Mouse (Mus musculus) c-Kit-negative CD71-positive TER-119-positive erythroid progenitor cells, embryonic 14.5 days (primary cell): Measurements from ENCODE around the gene Pigyl.
"Not testable (repeated sequence)": the region's sequence is repeated elsewhere in the genome, so short reads cannot be mapped to it uniquely, and the experiment has no call there.

Experiments used
- DNase-seq: peaks from one replicate; pipeline ENCODE4 v3.0.0-alpha.2; 2013; ENCODE audit warnings: low read depth, low spot score

The Pigyl gene

DNA sequence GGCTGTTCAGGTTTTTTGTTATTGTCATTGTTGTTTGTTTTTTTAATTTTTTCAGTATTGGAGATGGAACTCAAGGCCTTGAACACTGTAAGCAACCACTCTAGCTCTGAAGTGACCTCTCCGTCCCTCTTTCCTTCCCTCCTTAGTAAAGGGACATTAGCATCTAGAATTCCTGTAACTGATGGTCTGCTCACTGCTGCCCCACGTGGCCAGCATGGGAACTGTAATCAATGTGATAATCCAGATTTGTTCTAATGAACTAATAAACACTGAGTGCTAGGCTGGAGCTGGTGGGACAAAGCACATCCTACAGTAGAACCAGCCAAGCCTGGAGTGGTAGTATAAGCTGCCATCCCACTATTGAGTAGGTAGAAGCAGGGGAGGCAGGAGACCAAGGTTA is 18.2 kb upstream of the Pigyl start:
- no peak for DNase-seq

DNA sequence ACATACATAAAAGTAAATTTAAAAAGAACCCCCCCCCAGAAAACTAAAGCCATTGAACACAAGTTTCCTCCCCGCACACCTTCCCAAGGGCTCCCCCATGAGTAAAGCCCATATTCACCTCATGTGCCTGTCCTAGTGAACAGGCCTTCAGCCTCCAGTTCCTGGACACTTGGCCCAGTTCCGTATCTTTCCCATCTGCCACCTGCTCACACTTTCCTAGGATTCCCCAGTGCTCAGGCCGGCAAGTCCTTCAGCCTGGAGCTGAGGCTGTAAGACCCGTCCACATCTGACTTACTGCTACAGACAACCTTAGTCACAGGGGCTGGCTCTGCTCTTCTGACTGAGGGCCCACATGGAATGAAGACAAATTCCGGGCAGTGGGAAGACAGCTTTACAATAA is 16.9 kb upstream of the Pigyl start:
- DNase-seq: no peak

DNA sequence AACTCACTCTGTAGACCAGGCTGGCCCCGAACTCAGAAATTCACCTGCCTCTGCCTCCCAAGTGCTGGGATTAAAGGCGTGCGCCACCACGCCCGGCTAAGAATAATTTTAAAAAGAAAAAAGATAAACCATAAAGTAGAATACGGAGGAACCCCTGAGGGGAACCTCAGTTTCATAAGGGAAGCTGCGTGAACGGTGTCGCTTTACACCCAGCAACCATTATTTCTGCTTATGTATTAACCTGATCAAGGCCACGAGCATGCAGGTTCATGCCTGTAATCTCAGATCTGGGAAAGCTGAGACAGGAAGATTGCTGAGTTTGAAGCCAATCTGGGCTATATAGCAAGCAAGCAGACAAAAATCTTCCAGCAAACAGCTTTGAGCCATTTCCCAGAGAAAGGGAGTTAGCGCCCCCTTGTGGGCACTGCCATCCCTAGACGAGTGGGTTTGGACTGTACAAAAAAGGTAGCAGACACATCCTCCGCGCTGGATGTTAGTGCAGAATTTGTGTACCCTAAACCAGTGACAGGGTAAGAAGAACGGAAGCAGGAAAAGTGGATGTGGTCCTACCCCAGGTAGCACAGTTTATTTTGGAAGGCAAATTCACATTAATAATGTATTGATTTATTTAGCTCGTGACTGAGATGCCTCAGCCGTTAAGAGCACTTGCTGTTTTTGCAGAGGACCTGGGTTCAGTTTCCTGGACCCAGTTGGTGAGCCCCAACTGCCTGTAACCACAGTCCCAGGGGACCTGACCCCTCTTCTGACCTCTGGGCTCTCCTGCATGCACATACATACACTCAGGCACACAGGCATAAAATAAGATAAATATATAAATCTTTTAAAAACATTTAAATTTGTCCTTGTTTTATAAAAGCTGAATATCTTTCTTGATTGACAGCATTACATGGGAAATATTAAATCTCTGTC is 13.3 kb upstream of the Pigyl start:
- peak; percentile 80 for DNase-seq

DNA sequence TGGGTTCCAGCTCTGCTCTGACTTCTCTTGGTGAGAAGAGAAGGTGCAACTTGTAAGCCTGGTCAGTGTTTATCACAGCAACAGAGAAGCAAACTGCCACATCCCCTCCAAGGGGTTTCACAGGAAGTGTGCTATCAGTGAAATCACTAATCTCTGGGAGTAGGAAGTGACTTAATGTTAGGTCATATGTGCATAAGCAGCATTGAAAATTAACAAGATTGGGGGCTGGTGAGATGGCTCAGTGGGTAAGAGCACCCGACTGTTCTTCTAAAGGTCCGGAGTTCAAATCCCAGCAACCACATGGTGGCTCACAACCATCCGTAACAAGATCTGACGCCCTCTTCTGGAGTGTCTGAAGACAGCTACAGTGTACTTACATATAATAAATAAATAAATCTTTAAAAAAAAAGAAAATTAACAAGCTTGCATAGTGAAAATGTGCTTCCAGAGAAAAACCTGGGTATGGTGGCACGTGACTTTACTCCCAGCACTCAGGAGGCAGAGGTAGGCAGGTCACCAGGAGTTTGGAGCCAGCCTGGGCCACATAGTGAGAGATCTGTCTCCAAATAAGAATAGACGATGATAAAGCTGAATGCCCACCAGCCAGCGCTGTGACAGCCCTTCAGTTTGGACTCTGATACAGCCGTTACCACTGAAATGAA is 12.2 kb upstream of the Pigyl start:
- no peak for DNase-seq

DNA sequence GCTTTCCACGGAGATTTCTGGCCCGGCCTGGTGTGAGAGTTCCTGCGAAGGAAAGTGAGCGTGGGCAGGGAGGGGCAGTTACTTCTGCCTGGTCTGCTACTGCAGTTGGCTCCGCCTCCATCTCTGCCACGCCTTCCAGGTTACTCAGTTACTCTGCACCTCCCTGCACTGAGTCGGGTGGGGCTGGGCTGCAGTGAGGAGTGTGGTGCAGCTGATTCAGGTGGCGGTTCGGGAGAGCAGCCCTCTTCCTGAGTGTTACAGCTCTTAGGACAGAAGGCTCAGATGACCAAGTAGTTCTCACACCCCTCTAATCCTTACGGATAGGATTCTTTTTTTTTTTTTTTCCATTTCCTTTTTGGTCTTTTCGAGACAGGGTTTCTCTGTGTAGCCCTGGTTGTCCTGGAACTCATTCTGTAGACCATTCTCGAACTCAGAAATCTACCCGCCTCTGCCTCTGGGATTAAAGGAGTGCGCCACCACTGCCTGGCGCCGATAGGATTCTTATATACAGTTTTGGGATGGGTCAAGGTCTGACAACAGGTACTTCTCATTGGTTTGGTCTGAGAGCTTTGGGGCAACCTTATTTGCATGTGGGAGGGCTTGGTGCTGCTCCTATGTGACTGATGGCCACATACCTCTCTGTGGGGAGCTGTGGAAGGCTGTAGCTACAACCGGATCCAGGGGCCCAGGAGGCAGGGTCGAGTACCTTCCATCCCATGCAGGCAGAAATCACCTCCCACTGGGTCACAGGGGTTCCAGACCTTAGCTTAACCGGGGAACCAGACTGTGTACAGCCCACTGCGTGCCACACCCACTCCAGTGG is 7.0 kb upstream of the Pigyl start:
- no peak for DNase-seq

DNA sequence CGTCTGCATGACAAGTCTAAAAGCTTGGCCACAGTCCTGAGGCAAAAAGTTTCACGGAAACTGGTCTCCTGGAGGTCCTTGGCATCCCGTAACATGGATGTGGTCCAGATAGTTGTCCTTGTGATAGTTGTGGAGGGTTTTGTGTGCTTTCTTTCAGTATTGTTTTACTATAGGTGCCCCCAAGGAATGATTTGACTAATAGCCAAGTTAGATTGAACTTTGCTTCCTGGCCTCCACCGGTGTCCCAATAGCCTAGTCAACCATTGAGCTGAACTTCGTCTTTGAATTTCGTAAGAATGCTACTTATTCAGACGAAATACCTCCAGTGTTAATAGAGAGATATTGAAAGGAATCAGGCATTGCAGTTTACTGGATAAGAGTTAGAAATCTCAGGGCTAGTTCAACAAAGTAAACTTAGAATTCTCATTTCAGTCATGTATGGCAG is 6.4 kb upstream of the Pigyl start:
- DNase-seq: not testable (repeated sequence)

DNA sequence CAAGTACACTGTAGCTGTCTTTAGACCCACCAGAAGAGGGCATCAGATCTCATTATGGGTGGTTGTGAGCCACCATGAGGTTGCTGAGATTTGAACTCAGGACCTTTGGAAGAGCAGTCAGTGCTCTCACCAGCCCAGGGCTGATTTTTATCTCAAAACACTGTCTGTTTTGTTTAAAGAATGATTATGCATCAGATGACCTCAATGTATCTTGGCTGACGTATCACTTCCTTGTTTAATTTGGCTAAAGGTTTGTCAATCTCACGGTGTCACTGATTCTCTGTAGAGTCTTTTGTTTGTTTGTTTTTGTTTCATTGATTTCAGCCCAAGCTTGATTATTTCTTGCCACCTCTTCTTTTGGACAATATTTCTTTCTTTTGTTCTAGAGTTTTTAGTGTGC is 5.7 kb upstream of the Pigyl start:
- DNase-seq: no peak

DNA sequence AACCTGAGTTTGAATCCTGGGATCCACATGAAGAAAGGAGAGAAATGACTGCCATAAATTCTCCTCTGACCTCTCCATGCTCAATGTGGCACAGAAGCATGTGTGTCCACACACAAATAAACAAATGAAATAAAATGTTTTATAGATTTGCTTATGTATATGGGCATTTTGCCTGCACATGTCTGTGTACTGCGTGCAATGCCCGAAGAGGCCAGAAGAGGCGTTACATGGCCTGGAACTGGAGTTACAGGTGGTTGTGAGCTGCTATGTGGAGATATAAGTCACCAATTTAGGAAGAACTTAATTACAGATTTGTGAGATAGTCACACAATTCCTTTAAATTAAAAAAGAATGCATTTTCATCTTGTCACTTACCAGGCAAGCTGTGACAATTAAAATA is 2.8 kb upstream of the Pigyl start:
- no peak for DNase-seq

DNA sequence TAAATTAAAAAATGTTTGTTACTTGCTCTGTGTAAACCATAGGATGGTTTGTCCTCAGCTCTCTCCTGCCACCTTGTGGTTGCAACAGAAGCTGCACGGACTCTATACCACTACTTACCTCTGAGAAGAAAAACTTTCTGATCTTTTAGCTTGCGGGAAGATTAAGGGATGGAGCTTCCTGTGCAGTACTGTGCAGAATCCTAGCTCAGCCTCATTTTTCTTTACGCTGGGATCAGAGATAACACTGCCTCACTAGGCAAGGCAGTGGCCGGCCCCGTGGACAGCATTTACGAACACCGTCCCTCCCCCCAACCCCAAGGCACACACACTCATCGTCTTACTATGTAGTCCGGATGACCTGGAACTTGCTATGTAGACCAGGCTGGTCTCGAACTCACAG is 1.0 kb upstream of the Pigyl start:
- no peak for DNase-seq

DNA sequence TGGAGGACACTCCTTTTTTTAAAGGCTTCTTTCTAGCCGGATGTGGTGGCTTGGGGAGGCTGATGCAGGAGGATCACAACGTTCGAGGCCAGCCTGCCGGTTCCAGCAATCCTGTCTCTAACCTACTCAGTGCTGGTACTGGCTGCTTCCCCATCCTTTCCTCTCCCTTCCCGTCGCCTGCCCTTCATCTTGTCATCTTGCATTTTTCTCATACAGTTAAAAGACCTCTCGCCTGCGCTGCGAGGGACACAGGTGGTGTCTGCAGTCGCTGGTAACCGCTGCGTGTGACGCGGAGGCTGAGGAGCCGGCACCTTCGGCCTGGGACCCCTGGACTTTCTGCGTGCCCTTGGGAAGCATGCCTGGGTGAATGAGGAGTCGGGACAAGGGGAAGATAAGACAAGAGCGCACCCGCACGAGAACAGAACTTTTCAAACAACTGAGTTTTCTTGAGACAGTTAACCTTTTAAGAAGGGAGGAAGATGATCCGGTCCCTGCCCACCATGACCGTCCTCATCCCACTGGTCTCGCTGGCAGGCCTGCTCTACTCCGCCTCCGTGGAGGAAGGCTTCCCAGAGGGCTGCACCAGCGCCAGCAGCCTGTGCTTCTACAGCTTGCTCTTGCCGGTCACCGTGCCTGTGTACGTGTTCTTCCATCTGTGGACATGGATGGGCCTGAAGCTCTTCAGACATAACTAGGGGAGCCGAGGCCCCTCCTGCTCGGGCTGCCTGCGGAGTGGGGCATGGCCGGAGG is 1.0 kb downstream of the Pigyl start:
- DNase-seq: no peak

DNA sequence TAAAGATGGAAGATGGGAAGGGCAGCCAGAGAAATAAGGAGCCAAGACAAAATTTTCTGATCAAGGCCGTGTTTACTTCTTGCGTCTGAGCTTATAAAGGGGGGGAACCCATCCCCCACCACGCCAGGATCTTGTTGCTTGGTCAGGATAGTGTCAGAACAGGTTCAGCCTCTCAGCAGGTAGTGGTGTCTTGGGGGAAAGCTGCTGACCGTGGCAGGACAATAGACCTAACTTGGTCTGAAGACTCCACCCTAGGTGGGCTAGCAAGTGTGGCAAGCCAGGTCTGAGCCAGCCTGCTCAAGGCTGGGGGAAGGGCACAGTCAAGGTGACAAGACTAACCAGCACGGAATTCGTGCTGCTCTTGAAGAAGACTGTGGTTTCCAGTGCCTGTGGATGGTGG is 4.7 kb downstream of the Pigyl start:
- no peak for DNase-seq

DNA sequence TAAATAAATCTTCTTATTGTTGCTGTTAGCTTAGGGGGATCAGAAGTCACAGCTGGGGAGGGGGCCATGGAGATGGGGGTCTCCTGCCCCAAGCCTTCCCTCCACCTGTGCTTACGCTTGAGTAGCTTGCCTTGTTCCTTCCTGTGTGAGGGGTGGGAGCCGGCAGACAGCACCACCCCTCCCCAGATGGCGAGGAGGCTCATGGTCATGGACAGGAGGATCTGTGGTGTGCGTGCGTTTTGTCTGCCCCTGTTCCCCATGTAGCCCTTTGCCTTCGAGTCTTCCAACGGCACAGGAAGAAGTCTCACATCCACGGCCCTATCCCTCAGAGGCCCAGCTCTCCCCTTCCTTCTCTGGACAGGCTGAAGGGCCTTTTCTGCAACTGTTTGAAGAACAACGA is 5.7 kb downstream of the Pigyl start:
- no peak for DNase-seq

DNA sequence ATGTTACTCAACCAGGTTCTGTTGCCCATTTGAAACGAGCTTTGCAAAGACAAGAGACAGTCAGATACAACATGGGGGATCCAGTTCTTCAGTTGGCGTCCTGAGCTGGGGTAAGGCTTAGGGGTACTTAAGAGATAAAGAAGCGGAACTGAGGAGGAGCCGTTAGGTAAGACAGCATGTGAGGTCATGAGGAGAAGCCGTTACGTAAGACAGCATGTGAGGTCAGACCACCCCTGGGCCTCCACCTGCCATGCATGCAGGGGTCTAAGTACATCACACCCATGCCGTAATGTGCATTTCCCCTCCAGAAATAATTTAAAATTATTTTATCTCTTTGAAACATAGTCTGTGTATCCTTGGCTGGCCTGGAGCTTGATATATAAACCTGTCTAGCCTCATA is 6.3 kb downstream of the Pigyl start:
- no peak for DNase-seq

DNA sequence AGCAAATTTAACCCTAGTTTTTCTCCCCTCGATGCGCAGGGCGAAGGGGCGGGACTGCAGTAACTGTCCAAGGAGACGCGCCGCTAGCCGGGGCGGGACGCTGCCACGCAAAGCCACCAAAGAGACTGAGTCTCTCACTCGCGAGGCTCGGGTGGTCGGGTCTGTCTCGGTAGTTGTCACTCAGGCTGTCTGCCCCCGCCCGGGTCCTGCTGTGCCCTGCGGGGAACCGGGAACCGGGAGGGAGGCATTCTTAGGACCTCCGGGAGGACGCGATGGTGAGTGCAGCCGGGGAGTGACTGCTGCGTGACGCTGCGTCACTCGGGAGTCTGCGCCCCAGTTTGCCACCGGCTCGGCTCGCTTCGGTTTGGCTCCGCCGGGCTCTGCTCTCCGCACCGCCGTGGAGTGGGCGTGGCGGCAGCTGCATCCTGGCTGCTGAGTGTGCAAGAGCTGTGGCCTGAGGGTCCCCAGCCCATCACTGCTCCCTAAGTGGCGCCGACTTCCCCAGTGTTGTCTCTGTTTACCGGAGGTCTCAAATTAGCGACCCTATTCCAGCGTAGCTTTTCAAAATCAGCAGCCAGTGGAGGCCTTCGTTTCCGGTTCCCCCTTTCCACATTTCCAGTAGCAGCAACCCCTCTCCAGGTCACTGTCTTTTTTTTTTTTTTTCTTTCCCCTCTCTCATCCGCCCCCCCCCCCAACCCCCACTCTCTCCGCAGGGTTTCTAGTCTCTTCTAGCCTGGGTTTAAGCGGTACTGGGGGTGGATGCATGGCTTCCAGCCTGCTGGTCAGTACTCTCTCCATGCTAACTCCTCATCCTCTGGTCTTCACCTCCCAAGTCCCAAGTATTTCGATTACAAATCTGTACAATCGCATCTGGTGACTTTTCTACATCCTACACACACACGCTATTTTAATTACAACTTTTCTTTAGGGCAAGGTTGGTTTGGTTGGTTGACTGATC is 8.3 kb downstream of the Pigyl start:
- no peak for DNase-seq

DNA sequence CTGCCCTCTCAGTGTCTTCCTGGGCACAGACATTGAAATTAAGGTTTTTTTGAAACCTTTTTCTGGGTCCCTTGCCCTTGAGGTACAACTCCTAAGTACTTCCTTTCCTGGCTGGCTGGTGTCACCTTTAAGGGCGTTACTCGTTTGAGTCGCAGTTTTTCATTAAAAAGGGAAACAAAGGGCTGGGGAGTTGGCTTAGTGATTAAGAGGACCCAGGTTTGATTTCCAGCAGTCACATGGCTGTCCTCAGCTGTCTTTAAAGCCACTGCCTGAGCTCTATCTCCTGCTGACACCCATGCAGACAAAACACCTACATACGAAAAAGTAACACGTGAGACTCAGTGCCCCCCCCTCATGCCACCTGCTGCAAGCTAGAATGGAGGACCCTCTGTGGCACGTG is 9.3 kb downstream of the Pigyl start:
- DNase-seq: no peak

DNA sequence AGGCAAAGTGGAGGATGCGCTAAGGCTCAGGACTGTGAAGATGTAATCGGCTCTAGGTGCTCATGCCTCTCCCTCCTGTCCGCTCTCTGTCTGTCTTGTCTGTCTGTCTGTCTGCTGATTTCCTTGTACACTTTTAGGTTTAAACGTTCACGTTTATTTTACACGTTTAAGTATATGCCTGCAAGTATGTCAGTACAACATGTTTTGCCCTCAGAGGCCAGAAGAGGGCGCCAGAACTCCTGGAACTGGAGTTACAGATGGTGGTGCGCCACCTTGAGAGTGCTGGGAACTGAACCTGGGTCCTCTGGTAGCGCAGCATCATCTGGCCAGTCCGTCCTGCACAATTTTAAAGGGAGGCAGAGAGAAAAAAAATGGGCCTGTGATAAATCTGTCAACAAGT is 10.0 kb downstream of the Pigyl start:
- no peak for DNase-seq

DNA sequence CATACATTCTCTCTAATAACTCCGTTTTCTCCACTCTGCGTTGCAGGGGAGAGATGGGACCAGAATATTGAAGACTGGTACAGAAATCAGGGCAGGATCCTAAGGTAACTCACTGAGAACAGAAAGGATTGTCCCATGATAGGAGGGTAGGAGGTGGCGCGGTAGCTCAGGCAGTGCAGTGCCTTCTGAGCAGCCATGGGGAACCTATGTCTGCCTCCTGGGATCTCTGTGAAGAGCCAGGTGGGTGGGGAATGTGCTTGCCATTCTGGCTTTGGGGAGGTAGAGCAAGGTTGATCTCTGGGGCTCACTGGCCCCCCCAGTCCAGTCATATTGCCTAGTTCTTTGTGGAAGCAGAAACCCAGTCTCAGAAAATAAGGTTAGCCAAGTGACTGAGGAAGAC is 11.1 kb downstream of the Pigyl start:
- no peak for DNase-seq

DNA sequence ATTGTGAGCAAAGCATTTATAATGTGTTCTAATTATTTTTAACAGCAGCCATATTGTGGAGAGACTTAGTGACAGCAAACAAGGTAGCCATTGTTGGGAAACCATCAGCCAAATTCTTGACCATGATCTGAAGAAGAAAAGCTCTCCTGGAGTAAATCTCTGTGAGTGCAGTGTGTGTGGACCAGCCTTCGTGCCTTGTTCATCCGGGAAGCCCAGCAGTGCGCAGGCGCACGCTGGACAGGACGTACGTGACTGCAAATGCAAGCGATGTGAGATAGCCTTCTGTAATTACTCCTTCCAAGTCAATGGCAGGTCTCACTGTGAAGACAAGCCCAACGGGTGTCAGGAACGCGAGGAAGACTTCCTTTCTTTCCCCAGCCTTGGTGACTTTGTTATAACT is 12.7 kb downstream of the Pigyl start:
- no peak for DNase-seq

DNA sequence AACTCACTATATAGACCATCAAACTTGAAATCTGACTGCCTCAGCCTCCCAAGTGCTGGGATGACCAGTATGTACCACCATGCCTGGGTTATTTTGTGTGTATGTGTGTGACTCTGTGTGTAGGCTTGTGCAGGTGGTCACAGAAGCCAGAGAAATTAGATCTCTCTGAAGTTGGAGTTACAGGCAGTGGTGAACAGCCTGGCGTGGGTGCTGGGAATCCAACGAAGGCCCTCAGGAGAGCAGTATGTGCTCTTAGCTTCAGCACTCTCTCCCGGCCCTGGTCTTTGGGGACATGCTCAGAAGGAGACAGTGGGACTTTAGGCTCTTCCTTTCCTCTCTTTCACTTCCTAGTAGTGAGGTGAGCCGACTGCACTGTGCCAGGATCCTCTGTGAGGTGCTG is 15.7 kb downstream of the Pigyl start:
- DNase-seq: no peak

DNA sequence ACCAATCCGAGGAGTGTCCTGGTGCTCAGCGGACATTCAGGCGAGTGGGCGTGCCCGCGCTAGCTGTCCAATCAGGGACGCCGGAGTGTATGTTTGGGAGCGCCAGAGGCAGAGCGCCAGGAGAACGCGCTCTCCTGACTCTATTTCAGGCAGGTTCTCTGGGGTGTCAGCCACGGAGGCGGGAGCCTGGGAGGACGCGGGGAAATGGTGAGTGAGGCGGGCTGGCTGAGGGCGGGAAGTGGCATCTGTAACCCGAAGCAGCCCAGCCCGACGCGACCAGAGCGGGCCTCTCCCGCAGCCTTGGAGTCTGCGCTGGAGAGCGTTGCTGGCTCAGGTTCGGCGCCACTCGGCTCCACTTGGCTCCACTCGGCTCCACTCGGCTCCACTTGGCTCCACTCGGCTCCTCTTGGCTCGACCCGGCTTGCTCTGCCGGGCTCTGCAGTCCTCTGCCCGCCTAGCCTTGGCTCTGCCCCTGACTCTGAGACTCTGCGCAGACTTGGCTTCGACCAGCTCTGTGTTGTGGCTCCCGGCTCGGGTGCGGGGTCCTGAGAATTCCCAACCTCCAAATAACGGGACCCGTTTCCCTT is 31.5 kb downstream of the Pigyl start, which contains the start of gene Zfp872:
Gene Zfp872, plus strand, starts transcription at position 66 of the 587 bp plus-strand sequence.
- no peak for DNase-seq
